Mouse (Mus musculus) heart, adult 18-20 months (tissue): ENCODE data around the gene Grin3a. TPM values are rescaled to one million over a fixed set of nuclear protein-coding genes. Genes with fewer than 3 reads are reported as not detected.
"Not testable (repeated sequence)": the region's sequence is repeated elsewhere in the genome, so short reads cannot be mapped to it uniquely, and the experiment has no call there.

ENCODE experiments used
- DNase-seq, 2 experiments: peaks; one replicate each; pipeline ENCODE4 v3.0.0; 2021 to 2022; ENCODE audit warnings: mixed read lengths in 1 of 2
- total RNA-seq, 2 experiments: library from RNA; stranded (reverse); gene quantifications; 2 replicates each; pipeline ENCODE4 v1.2.3; 2021

Grin3a gene
- total RNA-seq, 2 experiments from 2014 or later = 0.08 to 0.12 TPM

DNA sequence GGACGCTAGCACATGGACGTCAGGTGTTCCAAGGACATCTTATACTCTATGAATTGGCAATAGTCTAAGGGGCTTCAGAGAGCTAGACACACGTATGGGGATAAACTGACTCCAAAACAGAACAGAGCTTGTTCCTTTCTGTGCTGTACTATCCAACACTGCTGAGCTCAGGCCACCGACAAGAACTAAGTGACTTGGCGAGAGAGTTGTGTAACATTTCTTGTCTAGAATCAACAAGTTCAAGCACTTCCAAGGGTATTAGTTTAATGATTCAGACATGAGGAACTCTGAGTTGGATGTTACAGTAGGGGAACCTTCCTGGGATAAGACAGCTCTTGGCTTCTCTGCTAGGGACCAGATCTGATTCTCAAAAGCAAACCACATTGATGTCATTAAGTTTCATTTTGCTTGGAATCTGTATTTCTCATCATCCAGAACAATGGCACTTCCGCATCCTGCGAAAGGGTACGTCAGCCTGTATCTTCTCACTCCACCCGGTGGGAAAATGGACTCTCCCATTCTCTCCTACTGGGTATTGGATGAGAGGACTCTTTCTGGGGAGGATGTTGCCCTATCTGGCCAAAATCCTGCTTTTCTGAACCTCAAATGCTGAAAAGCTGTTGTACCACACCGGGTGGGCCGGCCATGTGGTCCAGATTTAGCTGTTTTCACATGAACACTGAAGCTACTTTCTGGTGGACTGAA lies 165.2 kb downstream of the Grin3a start:
- DNase-seq = peak in 1 of 2 experiments; percentile 6

DNA sequence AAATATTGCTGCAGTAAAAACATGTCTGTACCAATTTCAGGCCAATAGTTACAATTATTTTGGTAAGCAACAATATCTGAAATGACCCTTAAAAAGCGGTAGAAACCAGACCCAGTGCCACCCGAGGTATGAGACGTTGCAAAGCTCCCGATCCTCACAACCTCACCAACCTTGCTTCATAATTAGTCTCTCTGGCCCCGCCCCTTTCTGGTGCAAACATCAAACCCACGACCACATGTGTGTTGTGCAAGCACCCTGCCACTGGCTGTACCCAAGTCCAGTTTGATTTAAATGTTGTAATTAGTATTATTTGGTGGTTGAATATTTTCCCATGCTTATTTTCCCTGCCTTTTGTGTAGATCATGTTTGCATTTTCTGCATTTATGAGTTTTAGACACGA lies 168.8 kb downstream of the Grin3a start:
- DNase-seq = no peak

DNA sequence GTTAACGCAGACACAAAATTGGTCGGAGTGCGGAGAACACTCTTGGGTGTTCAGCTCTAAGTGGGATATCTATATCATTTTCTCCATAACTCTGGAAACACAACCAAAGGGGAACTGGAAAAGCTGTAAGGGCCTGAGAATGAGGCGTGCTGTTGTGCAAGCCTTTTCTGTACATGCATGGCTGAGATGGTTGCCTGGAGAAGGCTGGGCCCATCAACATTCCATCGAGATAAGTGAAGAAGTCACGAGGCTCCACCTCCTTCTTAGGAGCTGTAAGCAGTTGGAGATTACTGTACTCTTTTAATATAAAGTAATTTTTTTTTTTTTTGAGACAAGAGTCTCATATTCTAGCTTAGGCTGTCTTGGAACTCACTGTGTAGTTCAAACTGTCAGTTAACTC lies 169.5 kb downstream of the Grin3a start:
- DNase-seq = no peak

DNA sequence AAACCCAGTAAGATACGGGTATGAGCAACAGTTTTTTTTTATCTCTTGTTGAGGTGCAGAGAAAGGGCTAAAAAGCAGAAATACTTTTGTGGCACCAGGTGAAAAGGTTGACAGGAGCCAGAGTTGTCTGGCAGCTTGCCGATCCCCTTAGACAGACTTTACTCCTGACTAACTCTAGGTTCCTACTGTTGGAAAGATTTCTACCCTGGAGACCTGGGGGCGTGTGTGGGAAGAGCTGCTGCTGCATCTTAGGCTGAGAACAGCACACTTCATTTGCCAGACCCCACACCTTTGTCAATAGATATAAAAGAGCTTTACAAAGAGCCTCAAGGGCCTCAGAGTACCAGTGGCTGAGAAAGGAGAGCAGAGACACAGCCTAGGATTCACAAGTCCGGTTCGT lies 180.7 kb downstream of the Grin3a start:
- DNase-seq = no peak

DNA sequence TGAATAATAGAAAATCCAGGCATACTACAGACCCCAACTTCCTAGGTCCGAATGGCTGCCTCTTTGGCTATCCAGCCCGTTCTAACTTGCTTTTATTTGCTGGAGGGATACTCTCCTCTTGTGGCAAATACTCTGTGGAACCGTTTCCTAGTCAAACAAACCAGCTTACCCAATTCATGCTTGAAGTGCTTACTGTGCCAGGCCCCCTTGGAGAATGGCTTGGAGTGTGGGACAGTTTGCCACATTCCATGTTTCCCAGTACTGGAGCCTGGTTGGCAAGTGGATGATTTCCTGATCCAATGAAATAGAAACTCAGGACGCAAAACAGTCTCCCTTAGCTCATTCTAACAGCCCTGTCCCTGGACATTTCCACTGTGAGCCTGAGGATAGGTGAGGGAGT lies 183.3 kb downstream of the Grin3a start:
- DNase-seq = no peak

DNA sequence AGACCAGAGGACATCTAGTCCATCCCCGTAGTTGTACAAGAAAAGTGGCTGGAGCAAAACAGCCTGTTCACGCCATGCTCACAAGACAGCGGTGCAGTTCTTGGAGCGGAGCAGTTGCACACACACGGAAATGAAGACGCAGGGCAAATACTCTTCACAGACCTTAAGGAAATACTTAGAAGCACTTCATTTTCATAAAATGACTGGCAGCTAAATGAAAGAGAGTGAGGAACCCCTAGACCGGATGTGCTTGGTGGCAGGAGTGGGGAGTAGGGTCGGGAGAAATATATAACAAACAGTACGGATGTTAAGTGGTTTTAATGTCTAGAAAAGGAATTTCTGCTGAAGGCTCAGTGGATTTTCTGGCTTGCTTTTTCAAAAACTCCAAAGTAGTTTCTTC lies 183.9 kb downstream of the Grin3a start:
- no peak for DNase-seq

DNA sequence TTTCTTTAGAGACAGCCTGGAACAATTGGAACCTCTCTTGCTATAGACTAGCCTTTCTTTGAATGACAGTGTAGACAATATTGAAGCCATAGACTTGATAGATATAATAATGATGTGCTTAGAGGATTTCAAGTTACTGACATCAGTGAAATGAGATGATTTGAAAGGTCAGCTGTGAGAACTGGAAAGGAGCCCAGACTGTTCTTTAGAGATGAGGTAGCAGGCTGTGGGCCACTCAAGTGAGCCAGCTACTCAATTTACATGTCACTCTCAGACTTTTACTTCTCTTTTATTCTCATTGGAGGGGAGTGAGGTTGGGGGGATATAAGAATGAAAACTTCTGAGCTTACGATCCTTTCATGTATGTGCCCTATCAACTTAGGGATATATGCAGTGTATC lies 186.1 kb downstream of the Grin3a start:
- DNase-seq = peak; percentile 7 to 8

DNA sequence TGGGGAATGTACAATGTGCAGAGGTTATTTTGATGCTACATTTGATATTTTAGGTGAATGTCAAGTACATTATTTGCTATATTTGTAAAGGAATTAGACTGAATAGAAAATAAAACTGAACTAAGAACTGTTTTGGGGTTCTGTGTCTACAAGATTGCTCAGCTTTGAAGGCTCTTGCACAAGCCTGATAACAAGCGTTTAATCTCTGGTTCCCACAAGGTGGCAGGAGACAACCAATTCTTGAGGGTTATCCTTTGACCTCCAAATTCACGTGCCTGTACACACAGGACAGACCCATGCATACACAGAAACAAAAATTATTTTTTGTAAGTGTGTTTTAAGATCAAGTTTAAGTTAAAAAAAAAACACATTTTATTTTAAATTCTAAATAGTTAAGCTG lies 205.6 kb downstream of the Grin3a start:
- no peak for DNase-seq

DNA sequence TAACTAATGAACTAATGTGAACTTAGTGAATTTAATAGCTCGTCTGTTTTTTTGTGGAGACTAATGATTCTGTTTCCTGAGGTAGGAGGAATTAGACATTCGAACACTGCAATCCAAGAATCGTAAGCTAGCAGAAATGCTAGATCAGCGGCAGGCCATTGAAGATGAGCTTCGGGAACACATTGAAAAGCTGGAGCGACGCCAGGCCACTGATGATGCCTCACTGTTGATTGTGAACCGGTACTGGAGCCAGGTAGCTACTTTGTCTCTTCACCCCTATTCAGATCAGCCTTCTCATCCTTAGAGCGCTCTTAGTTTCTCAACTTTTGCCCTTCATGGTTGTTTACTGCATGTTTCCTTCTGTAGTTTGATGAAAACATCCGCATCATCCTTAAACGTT lies 207.7 kb downstream of the Grin3a start:
- DNase-seq = no peak

DNA sequence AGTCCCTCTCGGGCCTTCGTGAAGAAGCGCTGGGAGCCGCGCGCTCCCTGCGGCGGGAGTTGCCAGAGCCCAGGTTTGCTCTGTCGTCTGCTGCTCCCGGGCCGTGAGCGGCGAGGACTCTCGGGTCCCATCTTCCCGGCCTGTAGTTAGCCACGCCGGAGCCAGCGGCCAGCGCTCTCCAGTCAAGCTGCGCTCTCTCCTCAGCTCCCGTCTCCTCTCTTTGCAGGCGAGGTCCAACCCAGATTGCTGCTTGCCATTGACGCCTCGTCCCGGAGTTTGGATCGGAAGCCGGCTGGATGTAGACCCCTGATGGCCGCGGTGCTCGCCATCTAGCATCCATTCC lies 213.4 kb downstream of the Grin3a start:
- DNase-seq = no peak

DNA sequence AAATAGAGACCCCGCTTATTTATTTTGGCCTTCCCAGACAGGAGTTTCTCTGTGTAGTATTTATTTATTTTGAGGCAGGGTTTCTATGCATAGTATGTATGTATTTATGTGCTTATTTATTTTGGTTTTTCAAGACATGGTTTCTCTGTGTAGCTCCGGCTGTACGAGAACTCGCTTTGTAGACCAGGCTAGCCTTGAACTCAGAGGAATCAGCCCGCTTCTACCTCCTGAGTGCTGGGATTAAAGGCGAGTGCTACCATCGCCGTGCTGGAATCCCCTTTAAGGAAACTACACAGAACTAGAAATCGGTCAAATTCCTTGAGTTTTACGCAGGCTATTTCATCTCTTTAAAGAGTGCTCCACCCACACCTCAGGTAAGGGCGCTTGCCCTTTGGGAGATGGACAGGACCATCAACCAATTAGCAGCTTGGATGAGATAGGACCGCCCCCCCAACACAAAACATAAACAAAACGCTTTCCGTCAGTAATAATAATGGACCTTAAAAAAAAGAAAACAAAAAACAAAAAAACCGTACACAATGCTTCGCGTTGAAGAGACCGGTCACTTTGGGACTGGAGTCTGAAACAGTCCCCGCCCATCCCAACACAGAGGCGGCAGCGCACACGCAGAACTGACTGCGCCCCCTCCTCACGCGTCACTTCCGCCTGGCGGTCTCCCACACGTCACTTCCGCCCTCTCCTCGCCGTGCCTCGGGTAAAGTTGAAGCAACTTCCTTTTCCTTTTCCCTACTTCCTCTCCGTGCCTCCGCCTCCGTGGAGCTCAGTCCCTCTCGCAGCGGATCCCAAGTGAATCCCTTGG lies 214.0 kb downstream of the Grin3a start, which contains the start of gene Rnf20:
TSS of gene Rnf20 (plus strand) at position 688 of the 820 bp plus-strand sequence.
- DNase-seq = peak; percentile 97

DNA sequence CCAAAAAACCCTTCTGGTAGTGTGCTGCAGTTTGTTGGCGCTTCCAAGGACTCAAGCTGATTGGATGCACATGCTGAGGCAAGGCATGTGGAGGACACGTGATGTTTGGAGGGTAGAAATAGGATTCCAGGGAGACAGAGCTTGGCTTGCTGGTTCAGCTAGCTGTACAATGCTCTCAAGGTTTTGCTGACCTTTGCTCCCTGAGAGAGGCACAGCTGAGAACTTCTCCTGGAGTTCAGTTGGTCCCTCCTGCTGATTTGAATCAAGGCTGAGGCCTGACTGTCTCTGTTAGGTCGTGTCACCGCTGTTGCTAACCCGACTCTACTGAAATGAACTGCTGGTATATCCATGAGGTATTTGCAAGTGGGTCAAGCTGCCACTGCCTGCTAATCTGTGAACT lies 216.6 kb downstream of the Grin3a start:
- no peak for DNase-seq

DNA sequence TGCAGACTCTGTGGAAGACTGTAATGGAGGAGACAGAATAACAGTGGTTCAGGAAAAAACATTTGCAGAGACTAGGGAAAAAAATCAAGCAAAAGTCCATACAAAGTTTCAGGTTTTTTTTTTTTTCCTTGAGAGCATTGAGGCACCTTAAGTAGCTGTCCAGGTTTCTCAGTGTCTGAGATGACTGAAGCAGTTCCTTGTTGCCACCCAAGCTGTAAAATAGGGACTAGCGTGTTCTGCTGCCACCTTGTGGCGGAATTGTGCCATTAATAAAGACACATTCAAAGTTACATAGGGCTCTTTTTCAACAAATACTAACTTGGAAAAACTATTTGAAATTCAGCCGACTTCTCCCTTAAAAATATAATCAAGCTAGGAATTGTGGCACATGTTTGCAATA lies 218.6 kb downstream of the Grin3a start:
- DNase-seq = peak; percentile 67 to 90

DNA sequence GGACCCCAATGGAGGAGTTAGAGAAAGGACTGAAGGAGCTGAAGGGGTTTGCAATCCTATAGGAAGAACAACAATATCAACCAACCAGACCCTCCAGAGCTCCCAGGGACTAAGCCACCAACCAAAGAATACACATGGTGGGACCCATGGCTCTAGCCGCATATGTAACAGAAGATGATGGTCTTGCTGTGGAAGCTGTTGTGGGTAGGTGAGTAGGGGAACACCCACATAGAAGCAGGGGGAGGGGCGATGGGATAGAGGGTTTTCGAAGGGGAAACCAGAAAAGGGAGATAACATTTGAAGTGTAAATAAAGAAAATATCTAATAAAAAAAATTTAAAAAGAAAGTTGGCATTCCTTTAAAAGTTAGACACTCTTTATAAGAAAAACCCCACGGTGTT lies 220.6 kb downstream of the Grin3a start:
- DNase-seq = not testable (repeated sequence)

DNA sequence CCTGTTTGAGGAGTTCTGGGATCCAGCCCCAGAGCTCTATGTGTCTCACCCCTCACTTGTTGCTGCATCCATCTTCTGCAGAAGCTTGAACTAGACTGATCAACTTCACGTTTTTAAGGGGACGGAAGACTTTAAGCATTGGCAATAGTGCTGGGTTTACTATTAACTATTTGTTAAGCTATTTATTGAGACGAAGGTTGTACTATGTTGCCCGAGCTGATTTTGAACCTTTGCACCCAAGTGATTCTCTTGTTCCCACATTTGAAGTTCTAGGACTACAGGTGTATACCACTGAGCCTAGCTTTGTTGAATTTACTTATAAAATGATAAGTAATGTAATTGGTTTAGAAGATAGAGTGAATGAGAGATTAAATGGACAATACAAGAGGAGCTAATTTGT lies 221.6 kb downstream of the Grin3a start:
- DNase-seq = no peak

DNA sequence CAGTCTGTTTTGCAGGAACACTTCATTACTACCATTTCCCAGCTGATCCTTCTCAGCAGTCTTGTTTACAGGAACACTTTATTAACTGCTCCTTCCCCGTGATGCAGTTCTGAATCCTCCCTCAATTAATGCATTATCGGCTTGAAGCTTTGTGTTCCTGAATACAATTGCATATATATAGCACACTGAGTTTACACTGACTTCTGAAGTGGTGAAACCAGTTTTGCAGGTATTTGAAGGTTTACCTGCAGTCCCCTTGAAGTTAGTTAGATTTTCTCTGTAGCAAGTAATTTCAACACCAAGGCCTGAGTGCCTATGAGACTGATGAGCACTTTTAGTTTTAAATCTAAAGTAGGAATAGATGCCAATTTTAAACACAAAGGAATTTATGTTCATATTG lies 223.3 kb downstream of the Grin3a start:
- no peak for DNase-seq

DNA sequence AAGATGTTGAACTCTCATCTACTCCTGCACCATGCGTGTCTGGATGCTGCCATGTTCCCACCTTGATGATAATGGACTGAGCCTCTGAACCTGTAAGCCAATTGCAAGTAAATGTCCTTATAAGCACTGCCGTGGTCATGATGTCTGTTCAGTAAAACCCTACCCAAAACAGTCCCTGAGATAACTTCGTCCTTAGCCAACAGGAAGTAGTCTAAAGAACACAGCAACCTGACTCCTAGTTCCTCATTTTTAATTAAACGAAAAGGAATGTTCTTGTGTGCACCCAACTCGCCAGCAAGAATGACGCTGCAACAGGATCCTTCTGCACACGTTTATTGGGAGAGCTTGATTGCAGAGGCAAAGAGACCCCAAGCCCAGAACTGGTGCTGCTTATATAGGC lies 225.7 kb downstream of the Grin3a start:
- not testable (repeated sequence) for DNase-seq

DNA sequence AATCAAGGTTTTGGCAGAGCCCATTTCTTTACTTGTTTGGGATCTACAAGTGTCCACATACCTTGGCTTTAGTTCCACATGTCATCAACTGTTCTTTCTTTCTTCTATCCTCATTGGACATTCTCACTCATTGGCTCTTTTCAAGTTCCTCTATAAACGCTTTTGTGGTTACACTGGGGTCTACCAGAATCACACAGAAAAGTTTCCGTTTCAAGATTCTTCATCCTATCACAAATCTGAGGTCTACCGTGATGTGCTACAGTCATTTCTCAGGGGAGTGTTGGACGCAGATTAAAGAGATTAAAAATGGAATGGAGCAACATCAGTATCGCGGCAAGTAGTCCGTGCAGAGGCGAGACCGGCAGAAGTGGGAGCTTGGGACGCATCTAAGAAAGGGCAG lies 228.6 kb downstream of the Grin3a start:
- no peak for DNase-seq

Other genes with a start within 250 kb of the Grin3a start
- 10 to 100 TPM; 48.3 to 56.5 TPM for gene Tmem246, start 247.9 kb downstream of the Grin3a start, total RNA-seq
- 10 to 100 TPM; 35.8 to 36.0 TPM for gene Rnf20, start 213.7 kb downstream of the Grin3a start, total RNA-seq
- gene Ppp3r2, start 163.7 kb downstream of the Grin3a start, total RNA-seq = not detected